Mouse (Mus musculus): ENCODE data around the gene Stk38l. TPM values are rescaled to one million over a fixed set of nuclear protein-coding genes. Genes with fewer than 3 reads are reported as not detected.

Stk38l gene
- polyA plus RNA-seq, 1 experiment from 2014 or later = 20.1 TPM

GRCm38 (mm10) chr6:146776610-146777389 is 52.0 kb downstream of the Stk38l start:
- Histone ChIP-seq H3K4me2 (replicated peaks) (no peak overlapping the region), H3K4me3 (no peak overlapping the region), H3K27me3 (no peaks in the 10 kb centered on the region), H3K27ac (no peak overlapping the region), H3K36me3 (peaks cover 21% of the 10 kb centered on the region), H3K9ac (no peak overlapping the region), H3K9me3 (no peaks in the 10 kb centered on the region), H3K4me1 (no peaks in the 10 kb centered on the region)
- no peak for ATAC-seq (ENCODE audit: insufficient number of reproducible peaks, insufficient read depth, low FRiP score, low TSS enrichment)
- WGBS = 49% methylated on average over 2 of the region's 2 CpGs

GRCm38 (mm10) chr6:146778055-146778454 is 53.3 kb downstream of the Stk38l start:
- Histone ChIP-seq H3K4me3 (no peak overlapping the region), H3K4me1 (no peaks in the 10 kb centered on the region), H3K36me3 (peaks cover 15% of the 10 kb centered on the region), H3K9me3 (no peaks in the 10 kb centered on the region), H3K27ac (no peak overlapping the region), H3K27me3 (no peaks in the 10 kb centered on the region), H3K4me2 (replicated peaks) (no peak overlapping the region), H3K9ac (no peak overlapping the region)
- 96% methylated on average over 3 of the region's 3 CpGs for WGBS
- no peak for ATAC-seq (ENCODE audit: insufficient number of reproducible peaks, insufficient read depth, low FRiP score, low TSS enrichment)

- H3K36me3 ChIP-seq = no peaks in the 10 kb centered on the region
- no peak overlapping the region for H3K4me2 ChIP-seq (replicated peaks)
- no peaks in the 10 kb centered on the region for H3K27me3 ChIP-seq
- ATAC-seq (ENCODE audit: insufficient number of reproducible peaks, insufficient read depth, low FRiP score, low TSS enrichment) = no peak
- no peak overlapping the region for H3K27ac ChIP-seq
- H3K9ac ChIP-seq = no peak overlapping the region
- 81% methylated on average over 3 of the region's 3 CpGs for WGBS
- no peak overlapping the region for H3K4me3 ChIP-seq
- no peaks in the 10 kb centered on the region for H3K9me3 ChIP-seq
- H3K4me1 ChIP-seq = no peaks in the 10 kb centered on the region
Observed at GRCm38 (mm10) chr6:146781566-146781965, 56.8 kb downstream of the Stk38l start.

- Histone ChIP-seq H3K4me3 (no peak overlapping the region), H3K9me3 (no peaks in the 10 kb centered on the region), H3K27me3 (0 out of 2 replicates have a peak, but pooled peaks cover 3% of the 10 kb centered on the region), H3K4me2 (replicated peaks) (no peak overlapping the region), H3K9ac (no peak overlapping the region), H3K36me3 (no peaks in the 10 kb centered on the region), H3K4me1 (peaks cover 9% of the 10 kb centered on the region), H3K27ac (no peak overlapping the region)
- no peak for ATAC-seq (ENCODE audit: insufficient number of reproducible peaks, insufficient read depth, low FRiP score, low TSS enrichment)
- WGBS = 53% methylated on average over 3 of the region's 3 CpGs
Observed at GRCm38 (mm10) chr6:146793527-146793926, 68.7 kb downstream of the Stk38l start.

- no peak overlapping the region for H3K27ac ChIP-seq
- H3K9ac ChIP-seq = peak overlapping the region; percentile 67
- no peaks in the 10 kb centered on the region for H3K9me3 ChIP-seq
- 0 out of 2 replicates have a peak, but pooled peaks have one; percentile 18 for ATAC-seq (ENCODE audit: insufficient number of reproducible peaks, insufficient read depth, low FRiP score, low TSS enrichment)
- no peaks in the 10 kb centered on the region for H3K36me3 ChIP-seq
- H3K4me2 ChIP-seq (replicated peaks) = peak overlapping the region; percentile 69
- H3K27me3 ChIP-seq = 0 out of 2 replicates have a peak, but pooled peaks cover 3% of the 10 kb centered on the region
- H3K4me3 ChIP-seq = peak overlapping the region; percentile 55
- peaks cover 9% of the 10 kb centered on the region for H3K4me1 ChIP-seq
- WGBS = 20% methylated on average over 22 of the region's 22 CpGs
Observed at GRCm38 (mm10) chr6:146795166-146795923, 70.5 kb downstream of the Stk38l start.

GRCm38 (mm10) chr6:146795924-146796545 is 71.2 kb downstream of the Stk38l start, which contains the start of gene Arntl2:
Gene Arntl2, plus strand, starts transcription at chr6:146796055.
- H3K4me3 ChIP-seq = peak within 1 kb of the TSS; percentile 55
- WGBS = 1% methylated on average over 36 of the region's 36 CpGs
- ATAC-seq (ENCODE audit: insufficient number of reproducible peaks, insufficient read depth, low FRiP score, low TSS enrichment) = peak; percentile 94
- H3K36me3 ChIP-seq = no peaks in the 10 kb centered on the region
- 0 out of 2 replicates have a peak, but pooled peaks cover 3% of the 10 kb centered on the region for H3K27me3 ChIP-seq
- H3K9me3 ChIP-seq = no peaks in the 10 kb centered on the region
- peak within 1 kb of the TSS; percentile 69 for H3K4me2 ChIP-seq (replicated peaks)
- H3K9ac ChIP-seq = peak within 1 kb of the TSS; percentile 67
- peaks cover 9% of the 10 kb centered on the region for H3K4me1 ChIP-seq
- no peak within 1 kb of the TSS for H3K27ac ChIP-seq

- Histone ChIP-seq H3K4me1 (peaks cover 9% of the 10 kb centered on the region), H3K4me2 (replicated peaks) (no peak overlapping the region), H3K4me3 (no peak overlapping the region), H3K27me3 (0 out of 2 replicates have a peak, but pooled peaks cover 3% of the 10 kb centered on the region), H3K36me3 (no peaks in the 10 kb centered on the region), H3K9ac (no peak overlapping the region), H3K27ac (no peak overlapping the region), H3K9me3 (no peaks in the 10 kb centered on the region)
- no peak for ATAC-seq (ENCODE audit: insufficient number of reproducible peaks, insufficient read depth, low FRiP score, low TSS enrichment)
- WGBS = 61% methylated on average over 5 of the region's 5 CpGs
Observed at GRCm38 (mm10) chr6:146797446-146797845, 72.7 kb downstream of the Stk38l start.

GRCm38 (mm10) chr6:146809991-146810390 is 85.2 kb downstream of the Stk38l start:
- Histone ChIP-seq H3K27me3 (no peaks in the 10 kb centered on the region), H3K4me3 (no peak overlapping the region), H3K4me1 (no peaks in the 10 kb centered on the region), H3K9me3 (no peaks in the 10 kb centered on the region), H3K27ac (no peak overlapping the region), H3K36me3 (0 out of 2 replicates have a peak, but pooled peaks cover 3% of the 10 kb centered on the region), H3K9ac (no peak overlapping the region), H3K4me2 (replicated peaks) (no peak overlapping the region)
- ATAC-seq (ENCODE audit: insufficient number of reproducible peaks, insufficient read depth, low FRiP score, low TSS enrichment) = no peak
- 85% methylated on average over 6 of the region's 6 CpGs for WGBS

- Histone ChIP-seq H3K9me3 (no peaks in the 10 kb centered on the region), H3K27me3 (no peaks in the 10 kb centered on the region), H3K9ac (no peak overlapping the region), H3K4me1 (no peaks in the 10 kb centered on the region), H3K4me2 (replicated peaks) (no peak overlapping the region), H3K27ac (no peak overlapping the region), H3K36me3 (0 out of 2 replicates have a peak, but pooled peaks cover 3% of the 10 kb centered on the region), H3K4me3 (no peak overlapping the region)
- no peak for ATAC-seq (ENCODE audit: insufficient number of reproducible peaks, insufficient read depth, low FRiP score, low TSS enrichment)
- WGBS = 88% methylated on average over 5 of the region's 5 CpGs
Observed at GRCm38 (mm10) chr6:146813007-146813406, 88.2 kb downstream of the Stk38l start.

- no peak overlapping the region for H3K27ac ChIP-seq
- no peak overlapping the region for H3K4me2 ChIP-seq (replicated peaks)
- 80% methylated on average over 29 of the region's 29 CpGs for WGBS
- no peak overlapping the region for H3K4me3 ChIP-seq
- no peaks in the 10 kb centered on the region for H3K27me3 ChIP-seq
- no peak overlapping the region for H3K9ac ChIP-seq
- no peak for ATAC-seq (ENCODE audit: insufficient number of reproducible peaks, insufficient read depth, low FRiP score, low TSS enrichment)
- no peaks in the 10 kb centered on the region for H3K9me3 ChIP-seq
- H3K36me3 ChIP-seq = no peaks in the 10 kb centered on the region
- no peaks in the 10 kb centered on the region for H3K4me1 ChIP-seq
Observed at GRCm38 (mm10) chr6:146820177-146820965, 95.6 kb downstream of the Stk38l start.

GRCm38 (mm10) chr6:146821958-146822357 is 97.2 kb downstream of the Stk38l start:
- no peaks in the 10 kb centered on the region for H3K27me3 ChIP-seq
- no peaks in the 10 kb centered on the region for H3K9me3 ChIP-seq
- H3K27ac ChIP-seq = no peak overlapping the region
- H3K4me2 ChIP-seq (replicated peaks) = no peak overlapping the region
- H3K4me3 ChIP-seq = no peak overlapping the region
- H3K36me3 ChIP-seq = no peaks in the 10 kb centered on the region
- no peak for ATAC-seq (ENCODE audit: insufficient number of reproducible peaks, insufficient read depth, low FRiP score, low TSS enrichment)
- H3K9ac ChIP-seq = no peak overlapping the region
- 90% methylated on average over 13 of the region's 13 CpGs for WGBS
- no peaks in the 10 kb centered on the region for H3K4me1 ChIP-seq
